Mouse (Mus musculus) CH12.LX (cell line): ENCODE results near the gene Glo1. TPM values are rescaled to one million over a fixed set of nuclear protein-coding genes. Genes with fewer than 3 reads are reported as not detected.

Experiments used
- DNase-seq: peaks from one replicate; pipeline ENCODE4 v3.0.0-alpha.2; 2013; ENCODE audit errors: extremely low read depth
- H3K27ac ChIP-seq: 2 replicates; pipeline ENCODE4 v1.5.1; 2012; ENCODE audit warnings: low read depth, mild to moderate bottlenecking, control low read depth, moderate library complexity; ENCODE audit not compliant: insufficient read depth
- H3K27me3 ChIP-seq: replicated peaks from 2 replicates; pipeline ENCODE3; 2012; ENCODE audit warnings: inconsistent platforms
- H3K36me3 ChIP-seq, 2 experiments: replicated peaks in 1 of 2; 2 replicates each; pipeline versions ENCODE3 to v1.6.1; 2012; ENCODE audit warnings: inconsistent platforms in 1 of 2, low read length in 1 of 2, mild to moderate bottlenecking in 1 of 2, mixed read lengths in 1 of 2, moderate library complexity in 1 of 2; ENCODE audit not compliant: control insufficient read depth in 1 of 2, insufficient read depth in 1 of 2
- H3K4me1 ChIP-seq, 2 experiments: 2 replicates each; pipeline ENCODE4 v1.6.1; 2012; ENCODE audit warnings: inconsistent platforms in 1 of 2, moderate library complexity in 1 of 2; ENCODE audit not compliant: insufficient read depth in 2 of 2, control insufficient read depth in 1 of 2
- H3K4me2 ChIP-seq: 2 replicates; pipeline ENCODE4 v1.6.1; 2012; ENCODE audit warnings: low read depth, mild to moderate bottlenecking, control low read depth; ENCODE audit not compliant: poor library complexity, insufficient read depth, severe bottlenecking
- H3K4me3 ChIP-seq, 3 experiments: fragments of 150-350 bp in 1 of 3; sonication (generic) in 1 of 3; replicated peaks in 1 of 3; 2 replicates each; pipeline versions ENCODE3 to v1.5.1; 2011 to 2012; ENCODE audit warnings: low read depth in 2 of 3, low read length in 2 of 3, mild to moderate bottlenecking in 2 of 3, moderate library complexity in 2 of 3, control low read depth in 1 of 3, improper control_type of control experiment in 1 of 3, inconsistent platforms in 1 of 3, mixed read lengths in 1 of 3; ENCODE audit not compliant: poor library complexity in 1 of 3
- H3K79me2 ChIP-seq: replicated peaks from 2 replicates; pipeline ENCODE4 v1.6.1; 2012; ENCODE audit warnings: mild to moderate bottlenecking, moderate library complexity; ENCODE audit not compliant: control insufficient read depth, poor library complexity, insufficient read depth, severe bottlenecking; ENCODE audit errors: extremely low read depth
- H3K9ac ChIP-seq: 2 replicates; pipeline ENCODE4 v1.6.1; 2012; ENCODE audit warnings: low read depth, mild to moderate bottlenecking, control low read depth, moderate library complexity; ENCODE audit not compliant: insufficient read depth
- H3K9me3 ChIP-seq: replicated peaks from 2 replicates; pipeline ENCODE3; 2012; ENCODE audit warnings: low read length, inconsistent platforms, mixed read lengths
- CHD2 ChIP-seq: IDR thresholded peaks from 2 replicates; pipeline ENCODE4 v1.6.1; 2011; ENCODE audit warnings: low read length, improper control_type of control experiment
- CTCF ChIP-seq, 2 experiments: IDR thresholded peaks in 1 of 2; conservative IDR thresholded peaks in 1 of 2; 2 replicates each; pipeline ENCODE4 v1.5.1; 2011 to 2012; ENCODE audit warnings: low read depth in 2 of 2, low read length in 2 of 2, improper control_type of control experiment in 1 of 2, inconsistent platforms in 1 of 2, mild to moderate bottlenecking in 1 of 2, moderate library complexity in 1 of 2
- ELF1 ChIP-seq: IDR thresholded peaks from 2 replicates; pipeline ENCODE4 v1.6.1; 2014; ENCODE audit warnings: low read depth, mild to moderate bottlenecking, inconsistent platforms, low read length, improper control_type of control experiment
- HCFC1 ChIP-seq: IDR thresholded peaks from 2 replicates; pipeline ENCODE4 v1.6.1; 2012; ENCODE audit warnings: low read depth, mild to moderate bottlenecking, inconsistent platforms, low read length, improper control_type of control experiment
- IRF4 ChIP-seq: IDR thresholded peaks from 2 replicates; pipeline ENCODE4 v1.6.1; 2014; ENCODE audit warnings: low read depth, mild to moderate bottlenecking, inconsistent platforms, low read length, improper control_type of control experiment
- JUND ChIP-seq: conservative IDR thresholded peaks from 2 replicates; pipeline ENCODE4 v1.6.1; 2011; ENCODE audit warnings: low read depth, low read length, improper control_type of control experiment
- MEF2A ChIP-seq: IDR thresholded peaks from 2 replicates; pipeline ENCODE4 v1.6.1; 2014; ENCODE audit warnings: low read depth, mild to moderate bottlenecking, inconsistent platforms, low read length, improper control_type of control experiment, borderline replicate concordance
- NRF1 ChIP-seq: IDR thresholded peaks from 2 replicates; pipeline ENCODE4 v1.6.1; 2014; ENCODE audit warnings: low read depth, mild to moderate bottlenecking, inconsistent platforms, low read length, improper control_type of control experiment, moderate library complexity
- RAD21 ChIP-seq: IDR thresholded peaks from 2 replicates; pipeline ENCODE4 v1.6.1; 2011; ENCODE audit warnings: low read depth, mild to moderate bottlenecking, low read length, improper control_type of control experiment, moderate library complexity
- SIN3A ChIP-seq: IDR thresholded peaks from 2 replicates; pipeline ENCODE4 v1.6.1; 2012; ENCODE audit warnings: low read length, improper control_type of control experiment, inconsistent platforms
- TBP ChIP-seq: conservative IDR thresholded peaks from 2 replicates; pipeline ENCODE4 v1.6.1; 2011; ENCODE audit warnings: low read depth, low read length, improper control_type of control experiment
- UBTF ChIP-seq: IDR thresholded peaks from 2 replicates; pipeline ENCODE4 v1.6.1; 2012; ENCODE audit warnings: low read depth, mild to moderate bottlenecking, inconsistent platforms, low read length, improper control_type of control experiment, moderate library complexity
- ZMIZ1 ChIP-seq: IDR thresholded peaks from 2 replicates; pipeline ENCODE4 v1.6.1; 2012; ENCODE audit warnings: low read depth, mild to moderate bottlenecking, inconsistent platforms, low read length, improper control_type of control experiment
- ZNF384 ChIP-seq: IDR thresholded peaks from 2 replicates; pipeline ENCODE4 v1.6.1; 2012; ENCODE audit warnings: low read depth, low read length, improper control_type of control experiment, inconsistent platforms
- dilution Hi-C: fragments of 300-500 bp; cut with MboI; formaldehyde crosslinking; loops from 2 replicates; pipeline ENCODE4 v1.14.3; 2020; ENCODE audit warnings: low sequenced_read_pairs; ENCODE audit not compliant: extremely low pct_unique_long_range_greater_than_20kb, extremely low pct_ligation_motif_present
- in situ Hi-C: fragments of 300-500 bp; cut with MboI; formaldehyde crosslinking; loops from 3 replicates; pipeline ENCODE4 v1.14.3; 2019; ENCODE audit warnings: low sequenced_read_pairs, low pct_ligation_motif_present, low pct_unique_long_range_greater_than_20kb, mixed read lengths
- polyA plus RNA-seq: library from polyadenylated mRNA; unstranded; fragments of >175 nt; gene quantifications from 2 replicates; pipeline ENCODE4 v1.2.1, GENCODE M21; 2012; ENCODE audit warnings: low read depth; ENCODE audit not compliant: insufficient read length
- total RNA-seq, 2 experiments: library from RNA; depleted of rRNA; stranded (reverse); fragments of 300-350 nt in 1 of 2; fragments of >200 nt in 1 of 2; gene quantifications; 2 replicates each; pipeline ENCODE4 v1.2.3; 2012 to 2014

The Glo1 gene
- total and polyA plus RNA-seq, 3 experiments = 143 to 283 (median 170) TPM

DNA sequence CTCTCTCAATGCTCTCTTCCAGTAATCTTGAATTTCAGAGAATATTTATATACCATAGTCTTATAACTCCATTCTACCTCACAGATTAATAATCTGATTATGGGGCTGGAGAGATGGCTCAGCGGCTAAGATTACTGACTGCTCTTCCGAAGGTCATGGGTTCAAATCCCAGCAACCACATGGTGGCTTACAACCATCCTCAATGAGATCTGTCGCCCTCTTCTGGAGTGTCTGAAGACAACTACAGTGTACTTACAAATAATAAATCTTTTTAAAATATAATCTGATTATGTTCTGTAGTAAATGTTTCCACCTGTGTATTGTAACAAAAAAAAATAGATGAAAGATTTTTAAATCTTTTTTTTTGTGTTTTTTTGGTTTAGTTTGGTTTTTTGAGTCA lies 44.4 kb downstream of the Glo1 start:
- H3K4me2 ChIP-seq = no peak overlapping the region
- in situ Hi-C loops (no loop called here), dilution Hi-C loops (no loop called here)
- peaks cover 0 to 2% of the 10 kb centered on the region in 2 experiments for H3K36me3 ChIP-seq
- H3K4me1 ChIP-seq = no peaks in the 10 kb centered on the region
- H3K9me3 ChIP-seq = no peaks in the 10 kb centered on the region
- no peak for DNase-seq
- TF ChIP-seq MEF2A (no peak), CTCF (conservative IDR thresholded peaks at IDR 0.05 in 1 of 2, IDR thresholded peaks at IDR 0.05 in 1 of 2; ENCODE audit: low read depth in 2 of 2, low read length in 2 of 2) (peak in 1 of 2 experiments; percentile 35; a peak in 2 of 4 replicates), ELF1 (no peak)
- no peak overlapping the region for H3K27ac ChIP-seq
- H3K79me2 ChIP-seq = no peaks in the 10 kb centered on the region
- H3K9ac ChIP-seq = no peak overlapping the region
- H3K4me3 ChIP-seq = no peak overlapping the region
- H3K27me3 ChIP-seq = no peaks in the 10 kb centered on the region

- Histone ChIP-seq H3K27ac (no peak overlapping the region), H3K4me3 (no peak overlapping the region), H3K4me1 (peaks cover 4 to 7% of the 10 kb centered on the region in 2 experiments), H3K36me3 (peaks cover 0 to 2% of the 10 kb centered on the region in 2 experiments), H3K27me3 (no peaks in the 10 kb centered on the region), H3K4me2 (no peak overlapping the region), H3K79me2 (no peaks in the 10 kb centered on the region), H3K9ac (no peak overlapping the region), H3K9me3 (no peaks in the 10 kb centered on the region)
- dilution Hi-C loops (no loop called here), in situ Hi-C loops (no loop called here)
- DNase-seq = no peak
- TF ChIP-seq NRF1 = no peak
- no peak for TF ChIP-seq HCFC1
- TF ChIP-seq JUND = no peak
- TF ChIP-seq RAD21 = no peak
- no peak for TF ChIP-seq ZNF384
- no peak for TF ChIP-seq ZMIZ1
- no peak for TF ChIP-seq UBTF
- TF ChIP-seq IRF4 = no peak
These were observed 45.5 kb downstream of the Glo1 start for GRCm38 (mm10) chr17:30581201-30581600.

- TF ChIP-seq CHD2 (no peak), MEF2A (no peak), SIN3A (no peak), TBP (no peak)
- dilution Hi-C loops (no loop called here), in situ Hi-C loops (no loop called here)
- no peak overlapping the region for H3K4me3 ChIP-seq
- H3K79me2 ChIP-seq = no peaks in the 10 kb centered on the region
- no peak overlapping the region for H3K9ac ChIP-seq
- peaks cover 4 to 7% of the 10 kb centered on the region in 2 experiments for H3K4me1 ChIP-seq
- H3K27ac ChIP-seq = no peak overlapping the region
- H3K9me3 ChIP-seq = no peaks in the 10 kb centered on the region
- no peak for DNase-seq
- H3K4me2 ChIP-seq = no peak overlapping the region
- no peaks in the 10 kb centered on the region for H3K27me3 ChIP-seq
- peaks cover 0 to 2% of the 10 kb centered on the region in 2 experiments for H3K36me3 ChIP-seq
These were observed 45.9 kb downstream of the Glo1 start for GRCm38 (mm10) chr17:30580781-30581180.
